Mouse (Mus musculus) urinary bladder, adult 18-20 months (tissue): ENCODE results near the gene Olfr213.
"Not testable (repeated sequence)": the region's sequence is repeated elsewhere in the genome, so short reads cannot be mapped to it uniquely, and the experiment has no call there.

Source experiments
- DNase-seq, 2 experiments: peaks; one replicate each; pipeline ENCODE4 v3.0.0; 2022; ENCODE audit warnings: low spot score in 2 of 2, mixed read lengths in 2 of 2

Gene Olfr213

DNA sequence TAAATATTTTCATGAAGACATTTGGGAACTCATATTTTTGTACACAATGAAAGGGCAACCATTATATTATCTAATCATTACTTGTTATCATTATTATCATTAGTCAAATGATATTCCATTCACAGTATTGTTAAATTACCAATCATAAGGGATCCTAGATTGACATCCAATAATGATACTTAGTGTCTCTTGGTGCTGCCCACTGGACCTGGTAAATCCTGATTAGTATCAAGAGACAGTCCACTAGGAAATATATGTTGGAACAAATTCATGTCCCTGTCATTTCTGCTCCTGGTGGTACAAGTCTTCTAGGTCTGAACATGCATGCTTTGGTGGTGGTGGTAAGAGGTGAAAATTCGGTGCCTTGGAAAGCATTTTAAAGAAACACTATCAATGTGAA, at the start of gene Olfr213:
TSS of gene Olfr213 (plus strand) at position 301 of the 400 bp plus-strand sequence.
- DNase-seq = no peak

DNA sequence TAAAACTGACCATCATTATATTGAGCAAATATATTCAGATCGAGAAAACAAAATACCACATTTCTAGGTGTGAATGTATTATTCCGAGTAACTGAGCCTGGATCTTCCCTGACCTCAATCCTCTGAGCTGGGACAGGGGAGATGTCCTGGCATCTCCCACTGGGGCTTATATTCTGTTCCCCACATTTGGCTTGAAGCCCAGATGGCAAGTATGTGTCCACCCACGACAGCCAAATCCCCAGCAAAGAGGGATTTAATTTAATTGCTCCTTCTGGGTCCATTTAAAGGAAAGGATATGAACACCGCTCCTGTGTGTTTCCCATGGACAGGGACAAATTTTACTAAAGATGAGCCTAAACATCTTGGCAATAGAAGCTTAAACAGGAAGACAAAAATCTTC, 49.5 kb upstream of the Olfr213 start, which contains the start of gene Olfr211:
TSS of gene Olfr211 (plus strand) at position 301 of the 400 bp plus-strand sequence.
- DNase-seq = no peak

- no peak for DNase-seq
These were observed 44.5 kb upstream of the Olfr213 start for GRCm38 (mm10) chr6:116493742-116494141.

DNA sequence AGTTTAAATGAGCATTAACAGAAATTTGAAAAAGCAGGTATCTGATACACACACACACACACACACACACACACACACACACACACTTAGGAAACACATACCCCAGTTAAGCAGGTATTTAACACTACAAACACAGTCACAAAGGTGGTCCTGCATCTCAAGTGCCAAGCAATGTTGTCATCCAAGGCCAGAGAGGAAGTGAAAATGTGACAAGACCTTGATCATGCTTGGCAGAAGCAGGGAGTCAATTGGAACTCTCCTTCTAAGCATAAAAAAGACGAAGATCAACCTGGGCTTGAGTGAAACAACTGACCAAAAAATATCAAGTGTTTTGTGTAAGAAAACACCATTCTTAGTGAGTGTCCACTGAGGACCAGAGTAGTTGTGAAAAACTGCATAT, 42.3 kb upstream of the Olfr213 start:
- no peak for DNase-seq

- not testable (repeated sequence) for DNase-seq
These were observed 31.8 kb upstream of the Olfr213 start, which contains the start of gene Olfr212 for GRCm38 (mm10) chr6:116506302-116507003. Gene Olfr212 (plus strand): TSS chr6:116506516.

DNA sequence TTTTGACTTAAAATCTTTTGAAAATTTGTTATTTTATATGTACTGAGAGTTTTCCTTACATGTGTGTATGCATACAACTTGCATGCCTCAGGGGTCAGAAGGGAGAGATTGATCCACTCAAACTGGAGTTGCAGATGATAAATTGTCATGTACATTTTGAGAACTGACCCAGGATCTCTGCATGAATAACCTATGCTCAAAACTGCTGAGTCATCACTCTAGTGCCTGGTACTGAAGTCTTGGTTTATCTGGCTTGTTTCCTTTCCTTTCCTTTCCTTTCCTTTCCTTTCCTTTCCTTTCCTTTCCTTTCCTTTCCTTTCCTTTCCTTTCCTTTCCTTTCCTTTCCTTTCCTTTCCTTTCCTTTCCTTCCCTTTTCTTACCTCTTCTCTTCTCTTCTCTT, 23.4 kb upstream of the Olfr213 start:
- DNase-seq = no peak

DNA sequence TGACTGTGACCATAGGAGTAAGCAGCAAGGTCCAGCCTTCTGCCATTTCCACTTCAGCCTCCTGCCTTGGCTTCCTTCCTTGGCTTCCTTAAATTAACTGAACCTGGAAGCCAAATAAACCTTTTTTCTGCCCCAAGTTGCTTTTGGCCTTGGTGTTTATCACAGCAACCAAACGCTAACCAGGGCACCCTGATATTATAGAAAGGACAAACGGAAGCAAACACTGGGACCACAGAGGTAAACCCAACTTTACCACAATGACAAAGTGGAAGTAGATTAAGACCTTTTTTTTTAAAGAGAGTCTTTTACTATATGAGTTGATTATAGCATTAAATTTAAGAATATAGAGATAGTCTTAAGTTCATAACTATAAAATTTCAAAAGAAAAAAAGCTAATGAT, 4.2 kb downstream of the Olfr213 start:
- DNase-seq = no peak

- not testable (repeated sequence) for DNase-seq
These were observed 12.6 kb downstream of the Olfr213 start, which contains the start of gene Gm5580 for GRCm38 (mm10) chr6:116550841-116551240. Gene Gm5580 (plus strand): TSS chr6:116551141.

GRCm38 (mm10) chr6:116553935-116554334, 15.7 kb downstream of the Olfr213 start, which contains the start of gene Olfr214:
Gene Olfr214 (plus strand): TSS chr6:116554235.
- no peak for DNase-seq

GRCm38 (mm10) chr6:116554952-116555351, 16.7 kb downstream of the Olfr213 start:
- no peak for DNase-seq

- DNase-seq = no peak
These were observed 31.6 kb downstream of the Olfr213 start for GRCm38 (mm10) chr6:116569834-116570233.

- no peak for DNase-seq
These were observed 45.8 kb downstream of the Olfr213 start, which contains the start of gene Olfr215 for GRCm38 (mm10) chr6:116584095-116584494. Gene Olfr215 (minus strand): TSS chr6:116584195.
